Mouse (Mus musculus): ENCODE measurements at regions not wholly inside any gene's neighbourhood (a gene's known extent, or its start where the extent isn't known, plus 50 kb on each side); places are given as distances from the start of the nearest gene placed in this dataset.

DNA sequence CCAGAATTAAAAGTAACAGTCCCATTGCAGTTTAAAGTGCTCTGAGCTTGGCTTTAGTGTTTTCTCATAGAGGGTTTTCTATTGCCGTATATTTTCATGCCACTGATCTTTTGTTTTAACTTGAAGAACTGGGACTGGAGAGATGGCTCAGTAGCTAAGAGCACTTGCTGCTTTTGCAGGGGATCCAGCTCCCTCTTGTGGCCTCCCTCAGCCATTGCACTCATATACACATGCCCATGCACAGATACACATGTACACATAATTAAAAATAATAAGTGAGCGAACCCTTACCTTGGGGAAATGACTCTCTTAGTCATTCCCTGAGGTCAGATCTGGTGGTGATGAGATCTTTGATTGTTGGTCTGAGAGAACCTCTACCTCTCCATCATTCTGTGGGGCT is 258.9 kb upstream of the Sox2 start:
- Histone ChIP-seq H3K36me3 (ENCODE audit: control insufficient read depth, insufficient read depth) (no peaks in the 10 kb centered on the region), H3K4me3 (ENCODE audit: insufficient read depth, poor library complexity, severe bottlenecking) (no peak overlapping the region), H3ac (ENCODE audit: control insufficient read depth, insufficient read length, low read depth) (no peak overlapping the region), H3K79me3 (ENCODE audit: low read depth) (no peaks in the 10 kb centered on the region), H3K27me3 (ENCODE audit: control insufficient read depth, insufficient read depth, insufficient read length) (no peaks in the 10 kb centered on the region), H3K79me2 (ENCODE audit: control insufficient read depth, insufficient read depth) (no peaks in the 10 kb centered on the region)
- no peak for TF ChIP-seq MYOD1 (IDR thresholded peaks at IDR 0.05; ENCODE audit: control insufficient read depth, insufficient read length, low read depth)
- no peak for TF ChIP-seq USF1 (IDR thresholded peaks at IDR 0.05; ENCODE audit: low read depth)
- TF ChIP-seq CTCF (IDR thresholded peaks at IDR 0.05; ENCODE audit: control insufficient read depth, insufficient read depth, insufficient read length) = no peak
- no peak for TF ChIP-seq FOSL1 (IDR thresholded peaks at IDR 0.05; ENCODE audit: insufficient read depth, low read length, poor library complexity, severe bottlenecking)
- no peak for TF ChIP-seq CEBPB (IDR thresholded peaks at IDR 0.05; ENCODE audit: low read depth)
- TF ChIP-seq MYOG (IDR thresholded peaks at IDR 0.05; ENCODE audit: control insufficient read depth, extremely low read depth, insufficient read length) = no peak
- no peak for TF ChIP-seq MAX (IDR thresholded peaks at IDR 0.05)

DNA sequence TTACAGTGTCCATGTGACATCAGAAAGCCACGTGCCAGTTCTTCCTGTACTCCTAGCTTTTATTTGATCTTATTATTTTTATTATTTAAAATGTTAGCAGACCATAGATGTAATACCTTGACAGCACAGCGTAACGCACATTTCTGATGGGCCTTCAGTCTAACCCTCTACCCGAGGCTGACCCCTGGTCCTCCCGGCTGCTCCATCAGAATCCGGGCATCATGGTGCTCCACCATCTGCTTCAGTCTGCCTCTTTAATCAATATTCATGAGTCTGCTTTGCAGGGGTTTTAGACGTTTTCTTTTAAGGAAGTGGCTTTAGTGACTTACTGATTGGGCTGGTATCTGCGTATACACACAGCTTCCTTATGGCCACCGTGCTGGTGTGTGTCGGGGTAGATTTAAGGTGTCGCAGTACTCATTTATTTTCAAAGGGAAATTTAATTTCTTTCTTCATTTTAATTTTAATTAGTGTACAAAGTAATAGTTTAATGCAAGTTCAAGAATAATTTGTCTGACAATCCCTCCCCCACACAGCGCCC is 265.2 kb upstream of the Sox2 start:
- Histone ChIP-seq H3K27me3 (ENCODE audit: control insufficient read depth, insufficient read depth, insufficient read length) (no peaks in the 10 kb centered on the region), H3K4me3 (ENCODE audit: insufficient read depth, poor library complexity, severe bottlenecking) (no peak overlapping the region), H3K36me3 (ENCODE audit: control insufficient read depth, insufficient read depth) (no peaks in the 10 kb centered on the region)

DNA sequence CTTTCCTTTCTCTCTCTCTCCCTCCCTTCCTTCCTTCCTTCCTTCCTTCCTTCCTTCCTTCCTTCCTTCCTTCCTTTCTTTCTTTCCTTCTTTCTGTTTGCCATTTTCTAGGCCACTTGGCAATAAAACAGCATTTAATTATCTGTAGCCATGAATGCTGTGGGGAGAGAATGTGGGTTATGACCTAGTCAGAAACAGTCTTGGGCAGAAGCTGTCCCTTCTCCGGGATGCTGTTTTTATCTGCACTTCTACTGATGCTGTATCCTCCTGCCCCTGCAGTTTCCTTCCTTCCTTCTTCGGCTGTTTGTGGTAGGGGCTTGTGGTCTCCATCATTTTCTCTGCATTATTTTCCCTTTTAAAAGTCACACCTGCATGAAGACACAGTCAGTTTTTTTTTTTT is 272.3 kb upstream of the Sox2 start:
- Histone ChIP-seq H3K79me3 (ENCODE audit: low read depth) (no peaks in the 10 kb centered on the region), H3ac (ENCODE audit: control insufficient read depth, insufficient read length, low read depth) (no peak overlapping the region)

More for the DNA sequence above, 265.2 kb upstream of the Sox2 start:
- H3K79me3 ChIP-seq (ENCODE audit: low read depth) = no peaks in the 10 kb centered on the region
- TF ChIP-seq MAX (IDR thresholded peaks at IDR 0.05) (no peak), CTCF (IDR thresholded peaks at IDR 0.05; ENCODE audit: control insufficient read depth, insufficient read depth, insufficient read length) (no peak), CEBPB (IDR thresholded peaks at IDR 0.05; ENCODE audit: low read depth) (no peak), FOSL1 (IDR thresholded peaks at IDR 0.05; ENCODE audit: insufficient read depth, low read length, poor library complexity, severe bottlenecking) (no peak), MYOG (IDR thresholded peaks at IDR 0.05; ENCODE audit: control insufficient read depth, extremely low read depth, insufficient read length) (no peak), USF1 (IDR thresholded peaks at IDR 0.05; ENCODE audit: low read depth) (no peak), MYOD1 (IDR thresholded peaks at IDR 0.05; ENCODE audit: control insufficient read depth, insufficient read length, low read depth) (no peak)
- no peaks in the 10 kb centered on the region for H3K79me2 ChIP-seq (ENCODE audit: control insufficient read depth, insufficient read depth)
- no peak overlapping the region for H3ac ChIP-seq (ENCODE audit: control insufficient read depth, insufficient read length, low read depth)

DNA sequence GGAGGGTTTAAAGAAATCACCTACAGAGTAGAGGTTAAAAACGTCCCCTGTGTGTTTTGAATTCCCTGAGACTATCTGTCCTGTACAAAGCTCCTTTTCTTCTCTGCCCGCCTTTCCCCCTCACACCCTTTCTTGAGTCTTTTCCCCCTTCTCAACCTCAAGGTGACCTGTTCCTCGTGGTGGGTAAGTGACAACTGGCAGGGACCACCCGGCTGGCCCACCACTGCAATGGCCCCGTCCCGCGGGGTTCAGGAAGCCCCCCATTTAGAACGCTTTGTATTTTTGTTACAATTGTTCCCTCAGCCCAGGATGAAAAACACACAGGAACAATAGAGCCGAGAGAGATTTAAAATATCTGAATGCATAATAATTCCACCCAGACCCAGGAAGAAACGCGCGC is 272.9 kb upstream of the Sox2 start:
- H3K36me3 ChIP-seq (ENCODE audit: control insufficient read depth, insufficient read depth) = no peaks in the 10 kb centered on the region
- H3K79me2 ChIP-seq (ENCODE audit: control insufficient read depth, insufficient read depth) = no peaks in the 10 kb centered on the region
- H3K4me3 ChIP-seq (ENCODE audit: insufficient read depth, poor library complexity, severe bottlenecking) = no peak overlapping the region
- no peaks in the 10 kb centered on the region for H3K79me3 ChIP-seq (ENCODE audit: low read depth)
- peaks cover 7% of the 10 kb centered on the region for H3K27me3 ChIP-seq (ENCODE audit: control insufficient read depth, insufficient read depth, insufficient read length)
- H3ac ChIP-seq (ENCODE audit: control insufficient read depth, insufficient read length, low read depth) = no peak overlapping the region
- TF ChIP-seq MYOD1 (IDR thresholded peaks at IDR 0.05; ENCODE audit: control insufficient read depth, insufficient read length, low read depth) (no peak), USF1 (IDR thresholded peaks at IDR 0.05; ENCODE audit: low read depth) (no peak), CEBPB (IDR thresholded peaks at IDR 0.05; ENCODE audit: low read depth) (no peak), MYOG (IDR thresholded peaks at IDR 0.05; ENCODE audit: control insufficient read depth, extremely low read depth, insufficient read length) (no peak), FOSL1 (IDR thresholded peaks at IDR 0.05; ENCODE audit: insufficient read depth, low read length, poor library complexity, severe bottlenecking) (no peak), MAX (IDR thresholded peaks at IDR 0.05) (no peak), CTCF (IDR thresholded peaks at IDR 0.05; ENCODE audit: control insufficient read depth, insufficient read depth, insufficient read length) (no peak)

More for the DNA sequence above, 272.3 kb upstream of the Sox2 start:
- no peak overlapping the region for H3K4me3 ChIP-seq (ENCODE audit: insufficient read depth, poor library complexity, severe bottlenecking)
- H3K27me3 ChIP-seq (ENCODE audit: control insufficient read depth, insufficient read depth, insufficient read length) = peaks cover 7% of the 10 kb centered on the region
- TF ChIP-seq CTCF (IDR thresholded peaks at IDR 0.05; ENCODE audit: control insufficient read depth, insufficient read depth, insufficient read length) (no peak), CEBPB (IDR thresholded peaks at IDR 0.05; ENCODE audit: low read depth) (no peak), FOSL1 (IDR thresholded peaks at IDR 0.05; ENCODE audit: insufficient read depth, low read length, poor library complexity, severe bottlenecking) (no peak), USF1 (IDR thresholded peaks at IDR 0.05; ENCODE audit: low read depth) (no peak)
- no peaks in the 10 kb centered on the region for H3K79me2 ChIP-seq (ENCODE audit: control insufficient read depth, insufficient read depth)
- no peaks in the 10 kb centered on the region for H3K36me3 ChIP-seq (ENCODE audit: control insufficient read depth, insufficient read depth)

DNA sequence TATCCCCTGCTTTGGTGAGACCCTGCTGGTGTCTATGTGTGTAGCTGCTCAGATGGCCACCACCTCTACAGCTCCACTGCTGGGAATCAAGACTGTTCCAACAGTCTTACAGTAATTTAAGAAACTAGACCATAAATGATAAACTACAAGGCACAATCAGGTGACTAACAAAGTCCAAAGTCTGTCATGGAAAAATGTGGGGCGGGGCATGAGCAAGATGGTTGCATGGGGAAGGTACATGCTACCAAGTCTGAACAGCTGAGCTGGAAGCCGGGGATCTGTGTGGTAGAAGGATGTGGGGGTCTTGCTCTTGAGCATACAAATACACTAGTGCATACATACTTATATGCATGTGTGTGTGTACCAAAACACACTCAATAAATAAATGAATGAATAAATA is 278.8 kb upstream of the Sox2 start:
- no peaks in the 10 kb centered on the region for H3K79me3 ChIP-seq (ENCODE audit: low read depth)
- H3K79me2 ChIP-seq (ENCODE audit: control insufficient read depth, insufficient read depth) = no peaks in the 10 kb centered on the region
- peaks cover 7% of the 10 kb centered on the region for H3K27me3 ChIP-seq (ENCODE audit: control insufficient read depth, insufficient read depth, insufficient read length)
- no peak overlapping the region for H3K4me3 ChIP-seq (ENCODE audit: insufficient read depth, poor library complexity, severe bottlenecking)
- H3ac ChIP-seq (ENCODE audit: control insufficient read depth, insufficient read length, low read depth) = no peak overlapping the region
- TF ChIP-seq USF1 (IDR thresholded peaks at IDR 0.05; ENCODE audit: low read depth) (no peak), MYOG (IDR thresholded peaks at IDR 0.05; ENCODE audit: control insufficient read depth, extremely low read depth, insufficient read length) (no peak), CTCF (IDR thresholded peaks at IDR 0.05; ENCODE audit: control insufficient read depth, insufficient read depth, insufficient read length) (no peak), MAX (IDR thresholded peaks at IDR 0.05) (no peak), FOSL1 (IDR thresholded peaks at IDR 0.05; ENCODE audit: insufficient read depth, low read length, poor library complexity, severe bottlenecking) (no peak), MYOD1 (IDR thresholded peaks at IDR 0.05; ENCODE audit: control insufficient read depth, insufficient read length, low read depth) (no peak), CEBPB (IDR thresholded peaks at IDR 0.05; ENCODE audit: low read depth) (no peak)
- no peaks in the 10 kb centered on the region for H3K36me3 ChIP-seq (ENCODE audit: control insufficient read depth, insufficient read depth)

DNA sequence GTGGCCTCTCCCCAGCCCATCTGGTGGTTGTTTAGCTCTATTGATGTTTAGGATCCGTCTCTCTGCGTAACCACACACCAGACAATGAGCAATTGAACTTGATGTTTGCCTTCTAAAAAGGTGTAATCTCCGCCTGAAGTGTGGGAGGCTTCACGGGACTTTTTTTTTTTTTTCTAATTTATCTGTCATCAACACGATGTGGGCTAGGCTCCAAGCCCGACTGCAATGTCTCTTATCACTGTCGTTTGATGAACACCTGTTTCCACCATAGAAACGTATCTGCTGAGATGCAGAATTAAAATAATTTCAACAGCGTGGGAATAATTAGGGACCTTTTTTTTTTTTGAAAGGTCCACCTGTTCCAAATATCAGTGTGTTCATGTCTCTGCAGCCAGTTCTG is 257.0 kb upstream of the Dnajc19 start:
- H3K79me3 ChIP-seq (ENCODE audit: low read depth) = no peaks in the 10 kb centered on the region
- no peak overlapping the region for H3K4me3 ChIP-seq (ENCODE audit: insufficient read depth, poor library complexity, severe bottlenecking)
- H3K79me2 ChIP-seq (ENCODE audit: control insufficient read depth, insufficient read depth) = no peaks in the 10 kb centered on the region
- no peaks in the 10 kb centered on the region for H3K27me3 ChIP-seq (ENCODE audit: control insufficient read depth, insufficient read depth, insufficient read length)
- TF ChIP-seq MYOG (IDR thresholded peaks at IDR 0.05; ENCODE audit: control insufficient read depth, extremely low read depth, insufficient read length) (no peak), MAX (IDR thresholded peaks at IDR 0.05) (no peak), MYOD1 (IDR thresholded peaks at IDR 0.05; ENCODE audit: control insufficient read depth, insufficient read length, low read depth) (no peak), FOSL1 (IDR thresholded peaks at IDR 0.05; ENCODE audit: insufficient read depth, low read length, poor library complexity, severe bottlenecking) (no peak), CEBPB (IDR thresholded peaks at IDR 0.05; ENCODE audit: low read depth) (no peak), CTCF (IDR thresholded peaks at IDR 0.05; ENCODE audit: control insufficient read depth, insufficient read depth, insufficient read length) (no peak), USF1 (IDR thresholded peaks at IDR 0.05; ENCODE audit: low read depth) (no peak)
- H3K36me3 ChIP-seq (ENCODE audit: control insufficient read depth, insufficient read depth) = no peaks in the 10 kb centered on the region
- no peak overlapping the region for H3ac ChIP-seq (ENCODE audit: control insufficient read depth, insufficient read length, low read depth)
